Mouse (Mus musculus): Measurements from ENCODE around the gene Gpr108.

The Gpr108 gene

DNA sequence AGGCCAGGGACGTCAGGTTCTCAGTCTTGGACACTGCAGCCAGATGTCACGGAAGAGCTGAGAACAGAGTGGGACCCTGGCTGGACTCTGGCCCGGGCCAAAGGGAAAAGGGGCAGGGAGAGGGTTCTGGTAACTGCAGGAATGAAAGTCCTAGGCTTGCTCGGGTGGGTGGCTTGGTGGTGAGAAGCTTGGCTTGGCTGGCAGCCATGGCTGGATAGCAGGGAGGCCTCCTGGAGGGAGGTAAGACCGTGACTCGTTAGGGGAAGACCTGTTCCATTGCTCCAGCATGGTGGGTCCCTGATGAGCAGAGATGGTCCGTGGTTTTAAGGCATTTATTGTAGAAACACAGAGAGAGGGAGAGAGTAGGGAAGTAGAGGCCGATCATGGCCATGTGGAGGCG is 23.1 kb upstream of the Gpr108 start:
- no peak for DNase-seq (ENCODE audit: low spot score)

GRCm38 (mm10) chr17:57267556-57268126 is 19.4 kb upstream of the Gpr108 start:
- no peak for DNase-seq (ENCODE audit: low spot score)

DNA sequence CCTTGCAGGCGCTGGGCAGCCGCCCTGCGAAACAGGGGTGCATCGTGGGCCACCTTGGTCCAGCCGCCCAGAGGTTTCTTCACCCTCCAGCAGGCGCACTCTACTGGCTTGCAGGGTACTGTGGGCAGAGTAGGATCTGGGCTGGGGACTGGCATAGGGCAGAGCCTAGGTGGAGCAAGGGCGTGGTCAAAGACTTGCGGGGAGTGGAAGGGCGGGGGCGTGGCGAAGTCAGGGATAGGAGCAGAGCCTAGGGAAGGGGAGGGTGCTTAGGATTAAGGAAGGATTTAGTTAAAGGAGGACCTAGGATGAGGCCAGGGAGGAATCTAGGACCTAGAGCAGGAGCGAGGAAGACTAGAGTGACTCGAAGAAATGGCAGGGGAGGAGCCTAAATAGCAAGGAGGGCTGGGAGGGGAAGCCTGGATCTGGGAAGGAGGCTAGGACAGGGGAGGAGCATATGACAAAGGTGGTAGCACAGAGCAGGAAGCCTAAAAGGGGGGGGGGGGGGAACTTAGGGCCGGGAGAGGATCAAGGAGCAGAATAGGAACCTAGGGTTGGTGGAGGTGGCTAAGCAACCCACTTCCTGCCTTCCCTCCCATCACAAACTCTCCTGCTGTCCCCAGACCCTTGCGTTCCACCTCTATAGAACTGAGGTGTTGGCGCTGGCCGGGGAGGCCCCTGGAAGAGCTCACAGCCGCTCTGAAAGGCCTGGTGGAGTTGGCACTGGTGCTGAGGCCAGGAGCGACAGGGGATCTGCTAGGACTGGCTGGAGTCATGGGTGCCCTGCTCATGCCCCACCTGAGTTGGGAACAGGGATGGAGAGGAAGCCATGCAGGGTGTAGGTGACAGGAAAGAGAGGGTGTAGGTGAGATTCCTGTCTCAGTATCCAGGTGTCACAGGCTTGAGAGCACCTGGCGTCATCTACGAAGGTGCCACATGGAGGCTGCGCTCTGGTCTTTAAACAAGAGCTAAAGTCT is 17.0 kb upstream of the Gpr108 start:
- peak; percentile 61 for DNase-seq (ENCODE audit: low spot score)

GRCm38 (mm10) chr17:57264164-57264563 is 15.9 kb upstream of the Gpr108 start:
- no peak for DNase-seq (ENCODE audit: low spot score)

GRCm38 (mm10) chr17:57262901-57263550 is 14.8 kb upstream of the Gpr108 start:
- DNase-seq (ENCODE audit: low spot score), result no peak

- no peak for DNase-seq (ENCODE audit: low spot score)
Measured at GRCm38 (mm10) chr17:57261796-57262195, 13.6 kb upstream of the Gpr108 start.

DNA sequence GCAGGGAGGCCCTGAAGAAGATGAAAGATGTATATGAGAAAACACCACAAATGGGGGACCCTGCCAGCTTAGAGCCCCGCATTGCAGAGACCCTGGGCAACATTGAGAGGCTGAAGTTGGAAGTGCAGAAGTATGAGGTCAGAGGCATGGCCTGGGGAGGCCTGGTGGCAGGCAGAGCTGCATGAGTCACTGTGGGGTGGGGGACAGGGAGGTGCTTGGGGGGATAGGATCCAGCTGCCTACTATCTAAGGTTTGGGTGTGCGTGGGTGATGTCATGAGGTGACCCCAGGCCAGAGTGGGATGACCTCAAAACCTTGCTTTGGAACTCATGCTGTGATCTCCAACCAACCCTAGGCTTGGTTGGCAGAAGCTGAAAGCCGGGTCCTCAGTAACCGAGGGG is 13.0 kb upstream of the Gpr108 start:
- DNase-seq (ENCODE audit: low spot score), result no peak

GRCm38 (mm10) chr17:57260351-57260750 is 12.1 kb upstream of the Gpr108 start:
- DNase-seq (ENCODE audit: low spot score), result no peak

- DNase-seq (ENCODE audit: low spot score), result no peak
Measured at GRCm38 (mm10) chr17:57259742-57260141, 11.5 kb upstream of the Gpr108 start.

GRCm38 (mm10) chr17:57258191-57258590 is 9.9 kb upstream of the Gpr108 start:
- no peak for DNase-seq (ENCODE audit: low spot score)

DNA sequence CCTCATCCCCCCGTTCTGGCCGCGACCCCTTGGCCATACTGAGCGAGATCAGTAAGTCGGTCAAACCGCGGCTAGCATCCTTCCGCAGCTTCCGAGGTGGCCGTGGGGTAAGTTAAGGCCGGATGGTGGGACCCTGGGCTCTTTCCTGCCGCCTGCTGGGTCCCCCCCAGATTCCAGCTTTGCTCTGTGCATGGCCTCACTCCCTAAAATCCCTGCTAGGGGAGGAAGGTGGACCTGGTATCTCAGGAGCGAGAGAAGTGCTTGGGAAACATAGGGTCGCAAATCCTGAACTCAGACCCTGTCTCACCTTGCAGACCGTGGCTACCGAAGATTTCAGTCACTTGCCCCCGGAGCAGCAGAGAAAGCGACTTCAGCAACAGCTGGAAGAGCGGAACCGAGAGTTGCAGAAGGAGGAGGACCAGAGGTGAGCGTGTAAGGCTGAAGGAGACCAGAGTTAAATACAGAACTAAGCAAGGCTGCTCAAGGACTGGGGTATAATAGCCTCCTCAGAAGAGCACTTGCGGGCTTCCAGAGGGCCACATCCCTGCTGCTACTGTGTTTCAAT is 8.8 kb upstream of the Gpr108 start:
- DNase-seq (ENCODE audit: low spot score), result no peak

GRCm38 (mm10) chr17:57255354-57255753 is 7.1 kb upstream of the Gpr108 start:
- DNase-seq (ENCODE audit: low spot score), result no peak

DNA sequence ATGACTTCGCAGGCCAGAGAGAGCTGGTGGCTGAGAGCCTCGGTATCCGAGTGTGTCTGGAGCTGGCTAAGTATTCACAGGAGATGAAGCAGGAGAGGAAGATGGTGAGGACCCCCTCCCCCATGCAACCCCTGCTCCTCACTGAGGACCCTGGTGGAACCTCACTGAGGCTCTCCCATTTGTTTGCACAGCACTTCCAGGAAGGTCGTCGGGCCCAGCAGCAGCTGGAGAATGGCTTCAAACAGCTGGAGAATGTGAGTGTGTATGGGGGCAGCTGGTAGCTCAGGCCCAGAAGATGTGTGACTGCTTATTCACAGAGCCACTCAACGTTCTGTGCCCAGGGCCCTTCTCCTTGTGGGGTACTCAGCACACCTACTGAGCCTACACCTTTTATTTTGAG is 5.1 kb upstream of the Gpr108 start:
- DNase-seq (ENCODE audit: low spot score), result no peak

GRCm38 (mm10) chr17:57251431-57251830 is 3.2 kb upstream of the Gpr108 start:
- DNase-seq (ENCODE audit: low spot score), result no peak

DNA sequence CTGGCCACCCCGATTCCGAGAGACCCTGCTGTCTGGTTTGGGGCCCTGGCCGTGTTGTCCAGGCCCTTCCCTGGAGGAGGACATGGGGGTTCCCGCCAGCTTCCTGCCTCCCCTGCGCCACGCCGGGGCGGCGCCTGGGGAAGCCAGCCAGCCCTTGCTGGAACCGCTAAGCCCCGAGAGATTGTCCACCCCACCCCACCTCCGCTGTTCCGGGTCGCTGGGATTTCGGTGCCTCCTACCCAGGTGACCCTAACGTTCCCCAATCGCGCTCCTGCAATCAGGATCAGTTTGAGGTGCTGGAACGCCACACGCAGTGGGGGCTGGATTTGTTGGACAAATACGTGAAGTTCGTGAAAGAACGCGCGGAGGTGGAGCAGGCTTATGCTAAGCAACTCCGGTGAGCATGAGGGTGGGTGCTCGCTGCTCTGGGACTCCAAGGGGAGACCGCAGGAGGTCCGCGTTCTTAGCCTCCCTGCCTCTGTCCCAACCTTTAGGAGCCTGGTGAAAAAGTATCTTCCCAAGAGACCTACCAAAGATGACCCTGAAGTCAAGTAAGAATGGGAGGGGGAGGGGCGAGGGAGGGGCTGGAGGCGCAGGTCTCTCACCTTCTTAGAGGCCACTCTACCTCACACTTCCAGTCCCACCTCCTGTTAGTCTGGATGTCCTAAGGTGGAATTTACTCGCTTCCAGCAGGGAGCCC is 2.4 kb upstream of the Gpr108 start:
- DNase-seq (ENCODE audit: low spot score), result no peak

- DNase-seq (ENCODE audit: low spot score), result peak; percentile 90
Measured at GRCm38 (mm10) chr17:57249186-57250181, 1.2 kb upstream of the Gpr108 start, which contains the start of gene Trip10. Gene Trip10, plus strand, starts transcription at chr17:57249455.

GRCm38 (mm10) chr17:57248771-57249170 is 525 bp upstream of the Gpr108 start:
- DNase-seq (ENCODE audit: low spot score), result peak; percentile 29

DNA sequence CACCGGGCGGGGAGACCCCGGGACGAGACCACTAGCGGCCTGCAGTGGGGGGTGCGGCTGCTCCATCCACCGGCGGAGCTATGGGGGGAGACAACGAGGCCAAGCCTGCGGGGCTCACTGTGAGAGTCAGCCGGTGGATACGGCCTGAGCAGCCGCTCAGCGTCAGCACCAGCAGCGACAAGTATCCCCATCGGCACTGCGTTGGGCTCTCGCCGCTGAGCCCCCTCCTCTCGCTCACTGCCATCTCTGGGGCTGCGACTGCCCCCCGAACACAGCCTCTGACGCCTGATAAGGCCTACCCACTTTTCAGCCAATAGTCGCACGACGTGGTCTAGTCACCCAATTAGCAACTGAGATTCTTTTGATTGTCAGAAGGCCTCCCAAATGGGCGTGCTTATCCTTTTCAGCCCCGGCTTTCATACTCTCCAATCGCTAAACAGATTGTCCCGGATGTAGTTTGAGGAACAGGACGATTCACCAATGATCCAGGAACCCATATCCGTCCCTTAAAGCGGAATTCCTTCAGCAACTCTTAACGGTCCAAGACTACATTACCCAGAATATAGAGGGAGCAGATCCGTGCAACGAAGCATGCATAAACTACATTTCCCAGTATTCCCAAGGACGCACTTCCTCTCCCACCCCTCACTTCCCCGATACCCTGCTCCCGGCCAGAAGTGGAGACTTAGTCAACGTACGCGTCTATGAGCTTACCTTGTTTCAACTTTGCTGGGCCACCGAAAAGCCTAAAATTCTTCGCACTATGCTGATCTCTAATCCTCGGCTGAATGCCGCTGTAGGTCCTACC is 649 bp downstream of the Gpr108 start:
- DNase-seq (ENCODE audit: low spot score), result peak; percentile 97

DNA sequence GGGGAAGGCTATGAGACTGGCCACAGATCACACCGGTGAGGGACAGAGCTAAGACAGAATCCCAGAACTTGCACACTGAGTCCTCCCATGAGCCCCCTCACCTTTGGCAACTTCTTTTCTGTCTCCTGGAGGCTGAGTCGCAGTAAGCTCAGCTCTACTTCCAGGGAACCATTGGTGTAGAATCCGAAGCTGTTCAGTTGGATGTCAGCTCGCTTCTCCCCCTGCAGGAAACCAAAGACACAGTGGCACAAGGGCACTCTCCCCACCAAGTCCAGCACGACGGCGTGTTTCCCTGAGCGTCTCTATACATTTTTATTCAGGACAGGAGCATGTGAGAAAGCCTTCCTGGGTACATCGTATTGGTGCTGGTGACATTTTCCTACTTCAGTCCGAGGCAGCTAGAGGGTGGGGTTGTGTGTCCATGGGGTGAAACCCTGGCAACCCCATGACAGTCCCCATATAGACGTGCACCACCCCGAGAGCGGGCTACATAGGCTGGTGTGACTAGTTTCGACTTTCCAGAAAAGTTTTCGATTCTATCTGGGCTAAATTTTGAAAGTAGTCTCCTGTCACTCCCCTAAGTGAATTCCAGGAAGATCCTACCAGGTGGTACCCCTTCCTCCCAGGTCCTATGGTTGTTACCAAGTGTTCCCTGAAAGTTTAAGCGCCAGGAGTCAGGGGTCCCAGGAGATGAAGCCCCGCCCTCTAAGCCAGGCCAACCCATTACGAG is 1.4 kb downstream of the Gpr108 start:
- DNase-seq (ENCODE audit: low spot score), result no peak
